Mouse (Mus musculus) spleen, adult 2 months (tissue): ENCODE measurements around the gene Rexo5. TPM values are rescaled to one million over a fixed set of nuclear protein-coding genes. Genes with fewer than 3 reads are reported as not detected.

ENCODE experiments used
- DNase-seq, 2 experiments: peaks; one replicate each; pipeline versions ENCODE4 v3.0.0 to v3.0.0-alpha.2; 2012 to 2021; ENCODE audit warnings: low spot score in 2 of 2, low read depth in 1 of 2
- H3K27ac ChIP-seq: fragments of 200-500 bp; 2 replicates; pipeline ENCODE4 v1.5.1; 2012; ENCODE audit warnings: low read length, inconsistent platforms; ENCODE audit not compliant: insufficient read depth
- H3K27me3 ChIP-seq: fragments of 200-500 bp; 2 replicates; pipeline ENCODE4 v1.6.1; 2012; ENCODE audit warnings: mild to moderate bottlenecking, moderate library complexity, low read length, inconsistent platforms; ENCODE audit not compliant: control insufficient read depth, insufficient read depth
- H3K36me3 ChIP-seq: fragments of 200-500 bp; 2 replicates; pipeline ENCODE4 v1.6.1; 2012; ENCODE audit warnings: mild to moderate bottlenecking, low read length, inconsistent platforms; ENCODE audit not compliant: control insufficient read depth, insufficient read depth
- H3K4me1 ChIP-seq: fragments of 200-500 bp; 2 replicates; pipeline ENCODE4 v1.6.1; 2011; ENCODE audit warnings: inconsistent platforms; ENCODE audit not compliant: control insufficient read depth, insufficient read depth, insufficient read length
- H3K4me3 ChIP-seq: fragments of 200-500 bp; 2 replicates; pipeline ENCODE4 v1.5.1; 2011; ENCODE audit warnings: mild to moderate bottlenecking, inconsistent platforms; ENCODE audit not compliant: insufficient read depth, insufficient read length; ENCODE audit errors: extremely low read depth
- CTCF ChIP-seq: fragments of 200-500 bp; IDR thresholded peaks from 2 replicates; pipeline ENCODE4 v1.5.1; 2011; ENCODE audit warnings: mild to moderate bottlenecking, inconsistent platforms; ENCODE audit not compliant: insufficient read depth, insufficient read length, insufficient replicate concordance; ENCODE audit errors: extremely low read depth
- POLR2A ChIP-seq: fragments of 200-500 bp; IDR thresholded peaks from 2 replicates; pipeline ENCODE4 v1.6.1; 2011; ENCODE audit warnings: low read depth, low read length, inconsistent platforms
- WGBS: fragments of 180-500 bp; shearing (Covaris S2); methylation state at CpG from one replicate; pipeline ENCODE4 v1.1.7; 2018; 5-methylcytosine and 5-hydroxymethylcytosine counted together
- polyA plus RNA-seq: library from polyadenylated mRNA; depleted of rRNA; stranded (reverse); fragments of >200 nt; gene quantifications from 2 replicates; pipeline ENCODE4 v1.2.3, GENCODE M21; 2012

The Rexo5 gene
- polyA plus RNA-seq, 1 experiment, result 2.4 TPM

- no peak overlapping the region for H3K4me3 ChIP-seq
- no peaks in the 10 kb centered on the region for H3K27me3 ChIP-seq
- H3K4me1 ChIP-seq, result no peaks in the 10 kb centered on the region
- H3K36me3 ChIP-seq, result peaks cover 7% of the 10 kb centered on the region
- TF ChIP-seq POLR2A (no peak), CTCF (no peak)
- DNase-seq, result no peak
- 100% methylated on average over 1 of the region's 1 CpGs for WGBS
- no peak overlapping the region for H3K27ac ChIP-seq
Observed at GRCm38 (mm10) chr7:119853186-119853585, 59.4 kb downstream of the Rexo5 start.

- 79% methylated on average over 2 of the region's 2 CpGs for WGBS
- Histone ChIP-seq H3K4me1 (no peaks in the 10 kb centered on the region), H3K27ac (no peak overlapping the region), H3K27me3 (no peaks in the 10 kb centered on the region), H3K36me3 (peaks cover 10% of the 10 kb centered on the region), H3K4me3 (no peak overlapping the region)
- TF ChIP-seq CTCF (no peak), POLR2A (no peak)
- no peak for DNase-seq
Observed at GRCm38 (mm10) chr7:119854362-119854761, 60.6 kb downstream of the Rexo5 start.

GRCm38 (mm10) chr7:119855031-119855430, 61.2 kb downstream of the Rexo5 start:
- TF ChIP-seq CTCF (no peak), POLR2A (no peak)
- no peaks in the 10 kb centered on the region for H3K27me3 ChIP-seq
- peaks cover 10% of the 10 kb centered on the region for H3K36me3 ChIP-seq
- H3K4me1 ChIP-seq, result no peaks in the 10 kb centered on the region
- no peak overlapping the region for H3K27ac ChIP-seq
- H3K4me3 ChIP-seq, result no peak overlapping the region
- DNase-seq, result no peak

- Histone ChIP-seq H3K4me3 (no peak overlapping the region), H3K27ac (no peak overlapping the region), H3K27me3 (no peaks in the 10 kb centered on the region), H3K36me3 (peaks cover 10% of the 10 kb centered on the region), H3K4me1 (no peaks in the 10 kb centered on the region; the same call in 1 of the 2 replicates)
- no peak for DNase-seq
- WGBS, result 82% methylated on average over 6 of the region's 6 CpGs
- no peak for TF ChIP-seq POLR2A
- no peak for TF ChIP-seq CTCF
Observed at GRCm38 (mm10) chr7:119859476-119859875, 65.7 kb downstream of the Rexo5 start.

- no peak for TF ChIP-seq POLR2A
- TF ChIP-seq CTCF, result no peak
- Histone ChIP-seq H3K27ac (no peak overlapping the region), H3K27me3 (no peaks in the 10 kb centered on the region), H3K4me1 (no peaks in the 10 kb centered on the region; the same call in 1 of the 2 replicates), H3K4me3 (no peak overlapping the region), H3K36me3 (peaks cover 10% of the 10 kb centered on the region)
- no peak for DNase-seq
- WGBS, result 81% methylated on average over 3 of the region's 3 CpGs
Observed at GRCm38 (mm10) chr7:119860116-119860515, 66.3 kb downstream of the Rexo5 start.

GRCm38 (mm10) chr7:119860554-119860953, 66.7 kb downstream of the Rexo5 start:
- Histone ChIP-seq H3K4me3 (no peak overlapping the region), H3K27ac (no peak overlapping the region), H3K27me3 (no peaks in the 10 kb centered on the region), H3K36me3 (peaks cover 10% of the 10 kb centered on the region), H3K4me1 (no peaks in the 10 kb centered on the region; the same call in 1 of the 2 replicates)
- DNase-seq, result no peak
- TF ChIP-seq POLR2A (no peak), CTCF (no peak)
- 83% methylated on average over 2 of the region's 2 CpGs for WGBS

- no peak for DNase-seq
- H3K27ac ChIP-seq, result no peak overlapping the region
- H3K4me1 ChIP-seq, result no peaks in the 10 kb centered on the region; the same call in 1 of the 2 replicates
- no peak overlapping the region for H3K4me3 ChIP-seq
- H3K36me3 ChIP-seq, result peaks cover 10% of the 10 kb centered on the region
- TF ChIP-seq POLR2A, result no peak
- no peak for TF ChIP-seq CTCF
- no peaks in the 10 kb centered on the region for H3K27me3 ChIP-seq
Observed at GRCm38 (mm10) chr7:119860971-119861334, 67.1 kb downstream of the Rexo5 start.
